Mouse (Mus musculus) CH12.LX (cell line): ENCODE results near the gene Zdhhc1.

ENCODE experiments used
- CHD1 ChIP-seq: IDR thresholded peaks from 2 replicates; pipeline ENCODE4 v1.6.1; 2012; ENCODE audit warnings: low read depth, low read length, improper control_type of control experiment, inconsistent platforms
- CTCF ChIP-seq, 2 experiments: IDR thresholded peaks in 1 of 2; conservative IDR thresholded peaks in 1 of 2; 2 replicates each; pipeline ENCODE4 v1.5.1; 2011 to 2012; ENCODE audit warnings: low read depth in 2 of 2, low read length in 2 of 2, improper control_type of control experiment in 1 of 2, inconsistent platforms in 1 of 2, mild to moderate bottlenecking in 1 of 2, moderate library complexity in 1 of 2
- JUND ChIP-seq: conservative IDR thresholded peaks from 2 replicates; pipeline ENCODE4 v1.6.1; 2011; ENCODE audit warnings: low read depth, low read length, improper control_type of control experiment
- KAT2A ChIP-seq: IDR thresholded peaks from 2 replicates; pipeline ENCODE4 v1.6.1; 2012; ENCODE audit warnings: low read length, improper control_type of control experiment, inconsistent platforms; ENCODE audit not compliant: insufficient replicate concordance
- MXI1 ChIP-seq: IDR thresholded peaks from 2 replicates; pipeline ENCODE4 v1.6.1; 2011; ENCODE audit warnings: mild to moderate bottlenecking, low read depth, low read length, improper control_type of control experiment
- POLR2A ChIP-seq: IDR thresholded peaks from 2 replicates; pipeline ENCODE4 v1.6.1; 2011; ENCODE audit warnings: low read depth, mild to moderate bottlenecking, improper control_type of control experiment, low read length
- USF2 ChIP-seq: conservative IDR thresholded peaks from 2 replicates; pipeline ENCODE4 v1.6.1; 2011; ENCODE audit warnings: low read depth, low read length, improper control_type of control experiment
- ZKSCAN1 ChIP-seq: IDR thresholded peaks from 2 replicates; pipeline ENCODE4 v1.6.1; 2012; ENCODE audit warnings: low read depth, inconsistent platforms, low read length, improper control_type of control experiment, borderline replicate concordance

GRCm38 (mm10) chr8:105508758-105509157 is 12.1 kb upstream of the Zdhhc1 start:
- TF ChIP-seq POLR2A = no peak
- TF ChIP-seq ZKSCAN1 = no peak
- TF ChIP-seq CTCF (conservative IDR thresholded peaks at IDR 0.05 in 1 of 2, IDR thresholded peaks at IDR 0.05 in 1 of 2; ENCODE audit: low read depth in 2 of 2, low read length in 2 of 2) = no peak
- no peak for TF ChIP-seq USF2
- no peak for TF ChIP-seq JUND
- TF ChIP-seq KAT2A = no peak
- TF ChIP-seq CHD1 = no peak
- TF ChIP-seq MXI1 = no peak
